Mouse (Mus musculus): ENCODE results near the gene Sec13.

DNA sequence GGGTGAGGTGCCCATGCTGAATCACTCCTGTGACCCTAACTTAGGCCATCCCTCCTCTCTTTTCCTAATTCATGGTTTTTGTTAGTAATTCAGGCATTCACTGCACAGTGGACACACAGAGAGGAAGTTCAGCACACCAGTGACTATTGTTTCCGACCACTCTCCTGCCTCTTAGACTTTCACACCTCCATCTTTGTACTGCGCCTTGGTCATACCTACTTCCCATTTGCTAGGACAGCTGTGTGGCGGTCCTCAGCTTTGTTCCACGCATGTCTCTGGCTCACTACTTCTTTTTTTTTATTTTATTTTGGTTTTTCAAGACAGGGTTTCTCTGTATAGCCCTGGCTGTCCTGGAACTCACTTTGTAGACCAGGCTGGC is 49.5 kb downstream of the Sec13 start:
- TF ChIP-seq CTCF (IDR thresholded peaks at IDR 0.05; ENCODE audit: extremely low read depth, insufficient read depth, low read length) = no peak
- no peak for TF ChIP-seq POLR2A (IDR thresholded peaks at IDR 0.05; ENCODE audit: extremely low read depth, insufficient read depth, low read length)

All from cortical plate, adult 2 months (tissue).